Mouse (Mus musculus) hindbrain, embryonic 12.5 days (tissue): ENCODE measurements around the gene Gm13889. TPM values are rescaled to one million over a fixed set of nuclear protein-coding genes. Genes with fewer than 3 reads are reported as not detected.
A peak's percentile ranks its signal among the peaks of the same experiment; 100 is the strongest.

Source experiments
- ATAC-seq: fragments of 200-750 bp; cut with Nextera tagmentation; 2 replicates; pipeline ENCODE4 v1.8.0; 2017; ENCODE audit warnings: moderate TSS enrichment; ENCODE audit not compliant: low FRiP score
- H3K27ac ChIP-seq: fragments of 300-500 bp; sonication (generic); 2 replicates; pipeline ENCODE4 v1.5.1; 2016; ENCODE audit warnings: mild to moderate bottlenecking
- H3K27me3 ChIP-seq: fragments of 300-500 bp; sonication (generic); 2 replicates; pipeline ENCODE4 v1.6.1; 2016; ENCODE audit warnings: mild to moderate bottlenecking
- H3K36me3 ChIP-seq: fragments of 300-500 bp; sonication (generic); 2 replicates; pipeline ENCODE4 v1.6.1; 2016; ENCODE audit warnings: mild to moderate bottlenecking
- H3K4me1 ChIP-seq: fragments of 300-500 bp; sonication (generic); 2 replicates; pipeline ENCODE4 v1.6.1; 2016
- H3K4me2 ChIP-seq: fragments of 300-500 bp; sonication (generic); replicated peaks from 2 replicates; pipeline ENCODE4 v1.6.1; 2016; ENCODE audit warnings: mild to moderate bottlenecking
- H3K4me3 ChIP-seq: fragments of 300-500 bp; sonication (generic); 2 replicates; pipeline ENCODE4 v1.5.1; 2016; ENCODE audit warnings: mild to moderate bottlenecking
- H3K9ac ChIP-seq: fragments of 300-500 bp; sonication (generic); 2 replicates; pipeline ENCODE4 v1.6.1; 2016; ENCODE audit warnings: mild to moderate bottlenecking, moderate library complexity
- H3K9me3 ChIP-seq: fragments of 300-500 bp; sonication (generic); replicated peaks from 2 replicates; pipeline ENCODE4 v1.6.1; 2016; ENCODE audit warnings: mild to moderate bottlenecking
- WGBS: fragments of 180-500 bp; shearing (Covaris S2); methylation state at CpG from one replicate; pipeline ENCODE4 v1.1.7; 2016; 5-methylcytosine and 5-hydroxymethylcytosine counted together
- polyA plus RNA-seq: library from polyadenylated mRNA; unstranded; fragments of >200 nt; fragmentation: Nextera tagmentation; extraction: Ambion mirVana; gene quantifications from 2 replicates; pipeline ENCODE4 v1.2.1, GENCODE M21; 2016

Gene Gm13889
- polyA plus RNA-seq, 1 experiment from 2014 or later = 7.0 TPM

GRCm38 (mm10) chr2:93913552-93913951 is 43.4 kb downstream of the Gm13889 start:
- 92% methylated on average over 2 of the region's 2 CpGs for WGBS

DNA sequence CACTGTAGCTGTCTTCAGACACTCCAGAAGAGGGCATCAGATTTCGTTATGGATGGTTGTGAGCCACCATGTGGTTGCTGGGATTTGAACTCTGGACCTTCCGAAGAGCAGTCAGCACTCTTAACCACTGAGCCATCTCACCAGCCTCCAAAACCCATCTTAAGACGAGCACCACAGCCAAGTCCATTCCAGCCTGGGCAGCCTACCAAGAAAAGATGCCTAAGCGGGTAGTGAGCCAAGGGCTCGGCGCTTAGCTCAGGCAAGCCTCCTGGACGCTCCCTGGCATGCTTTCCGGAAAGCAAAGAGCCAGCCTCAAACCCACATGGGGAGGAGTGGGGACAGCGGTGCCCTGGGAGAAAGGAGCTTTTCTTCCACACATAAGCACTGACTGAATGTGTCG is 45.1 kb downstream of the Gm13889 start:
- no peaks in the 10 kb centered on the region for H3K36me3 ChIP-seq
- no peak overlapping the region for H3K9ac ChIP-seq
- H3K4me3 ChIP-seq = no peak overlapping the region
- H3K9me3 ChIP-seq = no peaks in the 10 kb centered on the region
- H3K27ac ChIP-seq = no peak overlapping the region
- no peaks in the 10 kb centered on the region for H3K27me3 ChIP-seq
- H3K4me2 ChIP-seq = no peak overlapping the region
- H3K4me1 ChIP-seq = peaks cover 16% of the 10 kb centered on the region
- ATAC-seq = no peak
- 90% methylated on average over 10 of the region's 10 CpGs for WGBS

More at GRCm38 (mm10) chr2:93913552-93913951, 43.4 kb downstream of the Gm13889 start:
- Histone ChIP-seq H3K9ac (no peak overlapping the region), H3K4me2 (no peak overlapping the region), H3K27me3 (no peaks in the 10 kb centered on the region), H3K4me3 (no peak overlapping the region), H3K36me3 (no peaks in the 10 kb centered on the region), H3K4me1 (no peaks in the 10 kb centered on the region), H3K9me3 (no peaks in the 10 kb centered on the region), H3K27ac (no peak overlapping the region)
- no peak for ATAC-seq

DNA sequence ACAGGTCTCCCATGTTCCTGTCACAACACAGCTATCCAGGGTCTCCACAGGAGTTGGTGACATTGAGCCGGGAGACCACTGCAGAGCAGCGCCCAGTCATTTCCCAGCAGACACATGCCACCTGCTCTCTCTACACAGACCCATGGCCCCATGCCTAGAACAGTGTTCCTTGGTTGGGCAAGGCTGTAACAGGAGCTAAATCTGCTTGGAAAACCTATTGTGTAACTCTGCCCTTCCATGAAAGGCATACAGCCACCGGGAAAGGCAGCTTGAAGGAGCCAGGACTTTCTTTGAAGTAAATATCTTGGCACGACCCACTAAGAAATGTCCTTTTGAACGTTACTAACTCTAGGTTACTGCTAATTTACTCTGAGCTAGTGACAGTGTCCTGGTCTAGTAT is 47.3 kb downstream of the Gm13889 start:
- H3K36me3 ChIP-seq = no peaks in the 10 kb centered on the region
- no peaks in the 10 kb centered on the region for H3K27me3 ChIP-seq
- no peak overlapping the region for H3K4me3 ChIP-seq
- no peak for ATAC-seq
- H3K4me2 ChIP-seq = no peak overlapping the region
- WGBS = 78% methylated on average over 5 of the region's 5 CpGs
- no peak overlapping the region for H3K9ac ChIP-seq
- no peaks in the 10 kb centered on the region for H3K9me3 ChIP-seq
- peaks cover 24% of the 10 kb centered on the region for H3K4me1 ChIP-seq
- no peak overlapping the region for H3K27ac ChIP-seq

- Histone ChIP-seq H3K4me1 (peaks cover 24% of the 10 kb centered on the region), H3K4me2 (no peak overlapping the region), H3K9ac (no peak overlapping the region), H3K4me3 (no peak overlapping the region), H3K9me3 (no peaks in the 10 kb centered on the region), H3K27me3 (no peaks in the 10 kb centered on the region), H3K27ac (peak overlapping the region; percentile 45), H3K36me3 (no peaks in the 10 kb centered on the region)
- peak; percentile 51 for ATAC-seq
- 66% methylated on average over 9 of the region's 9 CpGs for WGBS
Observed at GRCm38 (mm10) chr2:93907519-93908294, 49.3 kb downstream of the Gm13889 start.

- peaks cover 24% of the 10 kb centered on the region for H3K4me1 ChIP-seq
- no peaks in the 10 kb centered on the region for H3K9me3 ChIP-seq
- no peak overlapping the region for H3K27ac ChIP-seq
- no peaks in the 10 kb centered on the region for H3K36me3 ChIP-seq
- no peak overlapping the region for H3K4me3 ChIP-seq
- H3K9ac ChIP-seq = no peak overlapping the region
- ATAC-seq = no peak
- WGBS = 25% methylated on average over 4 of the region's 4 CpGs
- no peaks in the 10 kb centered on the region for H3K27me3 ChIP-seq
- H3K4me2 ChIP-seq = no peak overlapping the region
Observed at GRCm38 (mm10) chr2:93906316-93906715, 50.7 kb downstream of the Gm13889 start.

Other genes with a start within 250 kb of the Gm13889 start
- 84.7 and 86.7 TPM in 2 replicates for gene Ext2, start 134.6 kb downstream of the Gm13889 start, polyA plus RNA-seq
- 7.4 and 8.1 TPM in 2 replicates for gene Accs, start 107.3 kb downstream of the Gm13889 start, polyA plus RNA-seq
- 0.09 and 0.51 TPM in 2 replicates for gene Accsl, start 88.0 kb downstream of the Gm13889 start, polyA plus RNA-seq
- not detected in 2 replicates for gene Gm27027, start 39.2 kb upstream of the Gm13889 start, polyA plus RNA-seq
- gene Alkbh3, start 53.6 kb upstream of the Gm13889 start, polyA plus RNA-seq = 54.5 and 59.0 TPM in 2 replicates
- gene Hsd17b12, start 200.8 kb upstream of the Gm13889 start, polyA plus RNA-seq = 99.4 and 103 TPM in 2 replicates